Mouse (Mus musculus): ENCODE measurements around the gene Mcpt1.
"Not testable (repeated sequence)": the region's sequence is repeated elsewhere in the genome, so short reads cannot be mapped to it uniquely, and the experiment has no call there.

Mcpt1 gene

DNA sequence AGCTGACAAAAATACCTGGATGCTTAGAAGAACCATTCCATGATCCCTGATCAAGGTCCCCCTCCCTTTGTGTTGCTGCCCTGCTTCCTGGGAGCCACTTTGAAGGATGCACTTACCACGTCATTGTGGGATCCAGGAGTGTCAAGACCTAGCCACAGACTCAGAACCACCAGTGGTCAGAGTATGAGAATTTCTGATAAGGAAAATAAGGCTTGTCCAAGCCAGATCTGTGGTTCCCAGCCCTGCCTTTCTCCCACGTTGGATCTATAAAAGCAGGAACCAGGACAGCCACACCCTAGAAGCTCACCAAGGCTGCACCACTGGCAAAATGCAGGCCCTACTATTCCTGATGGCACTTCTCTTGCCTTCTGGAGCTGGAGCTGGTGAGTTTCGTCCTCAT is at the start of gene Mcpt1:
TSS of gene Mcpt1 (plus strand) at position 301 of the 400 bp plus-strand sequence.
- DNase-seq (ENCODE audit: low spot score in 2 of 2), result not testable (repeated sequence)

DNA sequence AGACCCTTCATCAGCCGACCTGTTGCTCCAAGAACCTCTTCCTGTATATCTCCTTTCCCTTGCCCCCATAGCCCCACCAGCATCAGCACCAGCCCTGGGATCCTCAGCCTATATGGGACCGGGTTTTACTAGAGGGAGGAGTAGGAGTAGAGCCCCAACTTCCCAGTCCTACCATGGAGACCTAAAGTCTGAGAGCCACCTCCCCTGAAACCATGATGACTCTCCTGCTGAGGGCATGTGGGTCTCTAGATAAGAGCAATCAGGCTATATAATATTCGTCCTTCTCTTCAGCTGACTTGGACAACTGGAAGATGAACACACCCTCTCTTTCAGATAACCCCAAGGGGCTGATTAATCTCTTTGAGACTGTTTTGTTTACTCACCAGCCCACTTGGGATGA is 30.3 kb upstream of the Mcpt1 start:
- DNase-seq (ENCODE audit: low spot score in 2 of 2), result not testable (repeated sequence)

DNA sequence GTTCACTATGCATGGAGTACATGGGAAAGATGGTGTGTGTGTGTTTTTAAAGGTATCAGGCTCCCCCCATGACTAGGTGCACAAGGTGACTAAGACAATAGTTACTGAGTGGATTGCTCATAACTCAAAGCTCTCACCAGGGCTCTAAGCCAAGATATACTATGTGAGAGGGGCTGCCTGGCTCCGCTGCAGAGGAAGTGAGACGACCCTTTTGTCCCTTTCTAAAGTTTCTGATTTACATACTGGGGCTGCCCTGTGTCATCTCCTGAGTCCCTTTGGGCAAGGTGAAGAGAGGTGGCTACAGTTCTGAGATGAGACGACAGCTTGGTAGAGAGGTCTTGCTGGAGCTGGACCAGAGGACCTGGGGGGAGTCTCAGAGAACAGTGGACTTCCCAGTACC is 4.6 kb upstream of the Mcpt1 start:
- DNase-seq (ENCODE audit: low spot score in 2 of 2), result no peak

DNA sequence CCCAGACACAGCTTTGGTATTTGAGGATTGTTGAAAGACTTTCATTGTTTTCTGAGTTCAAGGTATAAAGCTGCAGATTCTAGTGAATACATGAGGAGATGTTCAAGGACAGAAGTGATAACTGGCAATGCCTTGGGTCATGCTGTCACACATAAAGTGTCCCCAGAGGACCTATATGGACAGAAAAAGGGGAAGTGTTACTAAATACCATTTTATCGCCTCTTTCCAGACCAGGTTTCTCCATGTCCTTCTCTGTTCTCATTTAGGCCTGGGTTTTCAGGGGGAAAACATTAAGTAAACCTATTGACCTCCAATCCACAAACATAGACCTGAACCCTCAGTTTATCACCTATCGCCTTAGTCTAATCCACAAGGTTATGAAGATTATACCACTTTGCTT is 3.8 kb upstream of the Mcpt1 start:
- DNase-seq (ENCODE audit: low spot score in 2 of 2), result no peak

DNA sequence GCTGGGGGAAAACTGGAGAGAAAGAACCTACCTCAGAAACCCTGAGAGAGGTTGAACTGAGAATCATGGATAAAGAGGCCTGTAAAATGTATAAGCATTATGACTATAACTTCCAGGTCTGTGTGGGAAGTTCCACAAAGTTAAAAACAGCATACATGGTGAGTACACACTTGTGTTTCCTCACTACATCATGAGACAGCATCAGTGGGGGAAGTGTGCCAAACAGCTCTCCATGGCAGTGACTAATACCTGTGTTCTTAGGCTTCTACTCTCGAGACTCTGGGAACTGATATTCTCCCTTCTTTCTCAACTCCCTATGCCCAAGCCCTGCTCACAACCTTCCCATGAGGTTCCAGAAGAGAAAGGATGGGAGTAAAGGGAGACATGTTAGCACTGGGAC is 1.7 kb downstream of the Mcpt1 start:
- peak; percentile 4 to 11 for DNase-seq (ENCODE audit: low spot score in 2 of 2)

DNA sequence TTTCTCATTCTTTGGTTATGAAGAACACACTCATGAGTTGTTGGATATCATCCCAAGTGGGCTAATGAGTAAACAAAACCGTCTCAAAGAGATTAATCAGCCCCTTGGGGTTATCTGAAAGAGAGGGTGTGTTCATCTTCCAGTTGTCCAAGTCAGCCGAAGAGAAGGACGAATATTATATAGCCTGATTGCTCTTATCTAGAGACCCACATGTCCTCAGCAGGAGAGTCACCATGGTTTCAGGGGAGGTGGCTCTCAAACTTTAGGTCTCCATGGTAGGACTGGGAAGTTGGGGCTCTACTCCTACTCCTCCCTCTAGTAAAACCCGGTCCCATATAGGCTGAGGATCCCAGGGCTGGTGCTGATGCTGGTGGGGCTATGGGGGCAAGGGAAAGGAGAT is 3.5 kb downstream of the Mcpt1 start:
- DNase-seq (ENCODE audit: low spot score in 2 of 2), result not testable (repeated sequence)

DNA sequence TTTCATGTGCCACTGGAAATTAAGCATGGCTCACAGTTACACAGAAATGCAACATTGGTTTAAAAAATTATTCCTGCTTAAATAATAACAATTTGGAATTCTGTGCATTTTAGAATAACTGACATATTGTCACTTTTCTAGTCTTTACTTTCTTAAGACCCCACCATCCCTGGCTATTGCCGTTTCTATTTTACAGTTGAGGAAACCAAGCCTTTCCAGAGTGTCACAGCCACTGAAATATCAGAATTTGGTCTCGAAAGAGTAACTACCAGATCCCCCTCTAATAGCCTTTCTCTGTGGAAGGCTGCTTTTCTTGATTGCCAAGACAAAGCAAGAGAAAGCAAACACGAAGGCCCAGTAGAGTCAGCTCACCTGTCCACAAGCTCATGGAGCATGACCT is 12.6 kb downstream of the Mcpt1 start, which contains the start of gene Mcpt9:
TSS of gene Mcpt9 (minus strand) at position 101 of the 400 bp plus-strand sequence.
- DNase-seq (ENCODE audit: low spot score in 2 of 2), result not testable (repeated sequence)

DNA sequence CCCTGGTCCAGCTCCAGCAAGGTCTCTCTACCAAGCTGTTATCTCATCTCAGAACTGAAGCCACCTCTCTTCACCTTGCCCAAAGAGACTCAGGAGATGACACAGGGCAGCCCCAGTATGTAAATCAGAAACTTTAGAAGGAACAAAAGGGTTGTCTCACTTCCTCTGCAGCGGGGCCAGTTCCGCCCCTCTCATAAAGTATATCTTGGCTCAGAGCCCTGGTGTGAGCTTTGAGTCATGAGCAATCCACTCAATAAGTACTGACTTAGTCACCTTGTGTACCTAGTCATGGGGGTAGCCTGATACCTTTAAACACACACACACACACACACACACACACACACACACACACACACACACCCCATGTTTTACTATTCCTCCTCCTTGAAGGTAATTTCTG is 16.7 kb downstream of the Mcpt1 start:
- no peak for DNase-seq (ENCODE audit: low spot score in 2 of 2)

DNA sequence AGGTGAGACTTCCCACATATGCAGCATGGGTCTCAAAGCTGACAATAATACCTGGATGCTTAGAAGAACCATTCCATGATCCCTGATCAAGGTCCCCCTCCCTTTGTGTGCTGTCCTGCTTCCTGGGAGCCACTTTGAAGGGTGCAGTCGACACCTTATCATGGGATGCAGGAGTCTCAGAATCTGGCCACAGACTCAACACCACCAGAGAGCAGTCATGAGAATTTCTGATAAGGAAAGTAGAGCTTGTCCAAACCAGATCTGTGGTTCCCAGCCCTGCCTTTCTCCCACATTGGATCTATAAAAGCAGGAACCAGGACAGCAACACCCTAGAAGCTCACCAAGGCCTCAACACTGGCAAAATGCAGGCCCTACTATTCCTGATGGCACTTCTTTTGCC is 24.0 kb downstream of the Mcpt1 start, which contains the start of gene Mcpt2:
TSS of gene Mcpt2 (plus strand) at position 250 of the 400 bp plus-strand sequence.
- not testable (repeated sequence) for DNase-seq (ENCODE audit: low spot score in 2 of 2)

DNA sequence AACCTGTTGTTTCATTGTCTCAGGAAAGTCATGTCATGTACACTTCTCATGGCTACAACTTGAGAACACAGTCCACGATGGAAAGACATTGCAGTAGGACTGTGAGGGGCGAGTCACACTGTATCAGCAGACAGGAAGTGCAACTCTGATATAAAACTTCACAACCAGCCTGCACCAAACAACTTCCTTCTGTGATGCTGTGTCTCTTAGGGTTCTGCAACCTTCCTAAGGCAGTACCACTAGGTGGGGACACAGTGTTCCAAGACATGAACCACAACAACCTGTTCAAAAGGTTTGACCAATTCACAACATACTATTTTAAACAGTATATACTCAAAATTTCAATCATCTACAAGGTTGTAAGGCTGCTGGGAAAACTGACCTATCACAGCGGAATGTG is 37.6 kb downstream of the Mcpt1 start:
- no peak for DNase-seq (ENCODE audit: low spot score in 2 of 2)

DNA sequence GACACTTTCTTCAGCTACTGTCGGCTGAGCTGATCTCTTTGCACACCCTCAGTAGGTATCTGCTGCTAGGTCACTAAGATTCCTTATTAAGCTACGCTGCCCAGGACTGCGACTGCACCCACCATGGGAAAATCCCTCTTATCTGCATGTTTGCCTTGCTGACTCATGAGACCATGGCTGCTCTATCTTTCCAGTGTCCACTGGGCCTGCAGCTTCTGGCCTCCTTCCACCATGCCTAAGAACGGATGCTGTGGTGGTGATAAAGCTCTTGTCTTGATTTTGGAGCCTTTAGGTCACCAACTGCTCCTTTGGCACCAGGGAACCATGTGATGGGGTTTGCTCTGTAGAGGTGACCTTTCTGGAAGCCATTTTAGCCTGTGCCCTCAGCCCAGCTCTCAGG is 40.0 kb downstream of the Mcpt1 start:
- DNase-seq (ENCODE audit: low spot score in 2 of 2), result no peak

DNA sequence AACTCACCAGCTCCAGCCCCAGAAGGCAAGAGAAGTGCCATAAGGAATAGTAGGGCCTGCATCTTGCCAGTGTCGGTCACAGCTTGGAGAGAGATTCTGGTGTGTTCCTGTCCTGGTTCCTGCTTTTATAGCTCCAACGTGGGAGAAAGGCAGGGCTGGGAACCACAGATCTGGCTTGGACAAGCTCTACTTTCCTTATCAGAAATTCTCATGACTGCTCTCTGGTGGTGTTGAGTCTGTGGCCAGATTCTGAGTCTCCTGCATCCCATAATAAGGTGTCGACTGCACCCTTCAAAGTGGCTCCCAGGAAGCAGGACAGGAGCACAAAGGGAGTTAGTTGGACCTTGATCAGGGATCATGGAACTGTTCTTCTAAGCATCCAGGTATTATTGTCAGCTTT is 44.4 kb downstream of the Mcpt1 start, which contains the start of gene Mcpt4:
TSS of gene Mcpt4 (minus strand) at position 101 of the 400 bp plus-strand sequence.
- not testable (repeated sequence) for DNase-seq (ENCODE audit: low spot score in 2 of 2)

Measured in right cerebral cortex, adult 2 months (tissue).